Mouse (Mus musculus): ENCODE data around the gene A730049H05Rik. TPM values are rescaled to one million over a fixed set of nuclear protein-coding genes. Genes with fewer than 3 reads are reported as not detected.

Gene A730049H05Rik
- polyA plus RNA-seq, 1 experiment from 2014 or later, result 1.2 TPM

DNA sequence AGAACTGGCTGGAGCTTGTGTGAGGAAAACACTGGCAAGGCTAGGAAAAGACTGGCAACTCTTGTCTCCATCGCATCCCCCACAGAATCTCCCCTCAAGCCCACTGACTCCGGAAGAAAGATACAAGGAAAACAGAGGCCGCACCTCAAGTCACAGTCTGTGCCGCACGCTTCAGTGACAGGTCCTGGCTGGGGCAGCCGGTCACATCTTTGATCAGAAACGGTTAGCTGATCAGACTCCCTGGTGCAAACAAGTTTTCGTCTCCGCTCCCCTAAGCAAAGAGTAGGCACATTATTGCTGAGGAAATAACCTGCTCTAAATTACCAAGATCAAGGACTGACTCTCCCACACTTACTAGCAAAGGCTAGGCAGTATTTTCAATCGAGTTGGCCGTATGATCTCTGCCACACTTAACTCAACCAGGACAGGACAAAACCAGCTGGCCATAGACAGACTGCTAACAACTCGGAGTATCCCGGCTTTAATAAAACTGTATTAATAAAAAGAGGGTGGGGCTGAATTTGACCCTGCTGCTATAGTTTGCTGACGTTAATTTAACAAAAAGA lies 63.5 kb downstream of the A730049H05Rik start:
- no peak overlapping the region for H3K4me3 ChIP-seq (ENCODE audit: low read length)
- H3K27ac ChIP-seq (ENCODE audit: low read depth, low read length), result peak overlapping the region; percentile 69; the same call in 1 of the 2 replicates
- ATAC-seq (ENCODE audit: low FRiP score, low TSS enrichment), result peak; percentile 75
- 33% methylated on average over 14 of the region's 14 CpGs for WGBS
- peaks cover 65% of the 10 kb centered on the region for H3K36me3 ChIP-seq (ENCODE audit: control insufficient read depth, insufficient read depth, low read length)
- H3K9ac ChIP-seq (ENCODE audit: low read depth, low read length), result no peak overlapping the region
- H3K27me3 ChIP-seq (ENCODE audit: control insufficient read depth, insufficient read depth, low read length), result no peaks in the 10 kb centered on the region
- H3K4me2 ChIP-seq (replicated peaks; ENCODE audit: low read depth, low read length), result no peak overlapping the region
- H3K9me3 ChIP-seq (ENCODE audit: control insufficient read depth, low read length), result no peaks in the 10 kb centered on the region
- H3K4me1 ChIP-seq (ENCODE audit: control insufficient read depth, insufficient read depth, low read length), result peaks cover 22% of the 10 kb centered on the region

GRCm38 (mm10) chr6:92882446-92882845 lies 66.2 kb downstream of the A730049H05Rik start:
- peaks cover 74% of the 10 kb centered on the region for H3K36me3 ChIP-seq (ENCODE audit: control insufficient read depth, insufficient read depth, low read length)
- ATAC-seq (ENCODE audit: low FRiP score, low TSS enrichment), result no peak
- WGBS, result 77% methylated on average over 5 of the region's 5 CpGs
- no peak overlapping the region for H3K27ac ChIP-seq (ENCODE audit: low read depth, low read length)
- H3K4me3 ChIP-seq (ENCODE audit: low read length), result no peak overlapping the region
- no peaks in the 10 kb centered on the region for H3K27me3 ChIP-seq (ENCODE audit: control insufficient read depth, insufficient read depth, low read length)
- no peak overlapping the region for H3K4me2 ChIP-seq (replicated peaks; ENCODE audit: low read depth, low read length)
- peaks cover 22% of the 10 kb centered on the region for H3K4me1 ChIP-seq (ENCODE audit: control insufficient read depth, insufficient read depth, low read length)
- H3K9ac ChIP-seq (ENCODE audit: low read depth, low read length), result no peak overlapping the region
- H3K9me3 ChIP-seq (ENCODE audit: control insufficient read depth, low read length), result no peaks in the 10 kb centered on the region

- H3K9me3 ChIP-seq (ENCODE audit: control insufficient read depth, low read length), result no peaks in the 10 kb centered on the region
- H3K4me3 ChIP-seq (ENCODE audit: low read length), result no peak overlapping the region
- H3K36me3 ChIP-seq (ENCODE audit: control insufficient read depth, insufficient read depth, low read length), result peaks cover 76% of the 10 kb centered on the region
- no peak overlapping the region for H3K4me2 ChIP-seq (replicated peaks; ENCODE audit: low read depth, low read length)
- H3K9ac ChIP-seq (ENCODE audit: low read depth, low read length), result no peak overlapping the region
- H3K27me3 ChIP-seq (ENCODE audit: control insufficient read depth, insufficient read depth, low read length), result no peaks in the 10 kb centered on the region
- H3K4me1 ChIP-seq (ENCODE audit: control insufficient read depth, insufficient read depth, low read length), result peaks cover 22% of the 10 kb centered on the region
- 43% methylated on average over 9 of the region's 9 CpGs for WGBS
- ATAC-seq (ENCODE audit: low FRiP score, low TSS enrichment), result 0 out of 2 replicates have a peak, but pooled peaks have one; percentile 34
- H3K27ac ChIP-seq (ENCODE audit: low read depth, low read length), result peak overlapping the region; percentile 70
These were observed 67.0 kb downstream of the A730049H05Rik start for GRCm38 (mm10) chr6:92883131-92883900.

- ATAC-seq (ENCODE audit: low FRiP score, low TSS enrichment), result no peak
- Histone ChIP-seq H3K4me3 (ENCODE audit: low read length) (no peak overlapping the region), H3K4me1 (ENCODE audit: control insufficient read depth, insufficient read depth, low read length) (no peaks in the 10 kb centered on the region), H3K9ac (ENCODE audit: low read depth, low read length) (no peak overlapping the region), H3K4me2 (replicated peaks; ENCODE audit: low read depth, low read length) (no peak overlapping the region), H3K27ac (ENCODE audit: low read depth, low read length) (no peak overlapping the region), H3K27me3 (ENCODE audit: control insufficient read depth, insufficient read depth, low read length) (no peaks in the 10 kb centered on the region), H3K9me3 (ENCODE audit: control insufficient read depth, low read length) (no peaks in the 10 kb centered on the region), H3K36me3 (ENCODE audit: control insufficient read depth, insufficient read depth, low read length) (peaks cover 77% of the 10 kb centered on the region)
- WGBS, result 26% methylated on average over 1 of the region's 1 CpGs
These were observed 75.3 kb downstream of the A730049H05Rik start for GRCm38 (mm10) chr6:92891535-92891934.

Other genes with a start within 250 kb of the A730049H05Rik start
- 5.8 and 7.4 TPM in 2 replicates for gene Prickle2, start 110.3 kb upstream of the A730049H05Rik start, polyA plus RNA-seq (2014; fragmentation: Nextera tagmentation; extraction: Ambion mirVana)
- gene Gm15737, start 52.9 kb downstream of the A730049H05Rik start, polyA plus RNA-seq (2014; fragmentation: Nextera tagmentation; extraction: Ambion mirVana), result 0.26 and 0.27 TPM in 2 replicates
- gene Adamts9, start 127.0 kb downstream of the A730049H05Rik start, polyA plus RNA-seq (2014; fragmentation: Nextera tagmentation; extraction: Ambion mirVana), result 19.9 and 20.7 TPM in 2 replicates